Mouse (Mus musculus): ENCODE data around the gene Snca.
"Not testable (repeated sequence)": the region's sequence is repeated elsewhere in the genome, so short reads cannot be mapped to it uniquely, and the experiment has no call there.

Gene Snca

GRCm38 (mm10) chr6:60724110-60724829 is 105.4 kb downstream of the Snca start:
- DNase-seq (ENCODE audit: low read depth, low spot score) = no peak

GRCm38 (mm10) chr6:60717566-60717965 is 112.1 kb downstream of the Snca start:
- DNase-seq (ENCODE audit: low read depth, low spot score) = no peak

- DNase-seq (ENCODE audit: low read depth, low spot score) = no peak
Measured at GRCm38 (mm10) chr6:60709997-60710471, 119.6 kb downstream of the Snca start.

- DNase-seq (ENCODE audit: low read depth, low spot score) = no peak
Measured at GRCm38 (mm10) chr6:60698072-60698471, 131.6 kb downstream of the Snca start.

GRCm38 (mm10) chr6:60687048-60687447 is 142.6 kb downstream of the Snca start:
- not testable (repeated sequence) for DNase-seq (ENCODE audit: low read depth, low spot score)

- DNase-seq (ENCODE audit: low read depth, low spot score) = peak; percentile 37
Measured at GRCm38 (mm10) chr6:60682233-60682632, 147.4 kb downstream of the Snca start.

Data from mesoderm, embryonic 11.5 days (tissue).